Mouse (Mus musculus) CH12.LX (cell line): ENCODE data around the gene Anpep. TPM values are rescaled to one million over a fixed set of nuclear protein-coding genes. Genes with fewer than 3 reads are reported as not detected.
"Not testable (repeated sequence)": the region's sequence is repeated elsewhere in the genome, so short reads cannot be mapped to it uniquely, and the experiment has no call there.

Experiments used
- DNase-seq: peaks from one replicate; pipeline ENCODE4 v3.0.0-alpha.2; 2013; ENCODE audit errors: extremely low read depth
- H3K27ac ChIP-seq: 2 replicates; pipeline ENCODE4 v1.5.1; 2012; ENCODE audit warnings: low read depth, mild to moderate bottlenecking, control low read depth, moderate library complexity; ENCODE audit not compliant: insufficient read depth
- H3K27me3 ChIP-seq: replicated peaks from 2 replicates; pipeline ENCODE3; 2012; ENCODE audit warnings: inconsistent platforms
- H3K36me3 ChIP-seq, 2 experiments: replicated peaks in 1 of 2; 2 replicates each; pipeline versions ENCODE3 to v1.6.1; 2012; ENCODE audit warnings: inconsistent platforms in 1 of 2, low read length in 1 of 2, mild to moderate bottlenecking in 1 of 2, mixed read lengths in 1 of 2, moderate library complexity in 1 of 2; ENCODE audit not compliant: control insufficient read depth in 1 of 2, insufficient read depth in 1 of 2
- H3K4me1 ChIP-seq, 2 experiments: 2 replicates each; pipeline ENCODE4 v1.6.1; 2012; ENCODE audit warnings: inconsistent platforms in 1 of 2, moderate library complexity in 1 of 2; ENCODE audit not compliant: insufficient read depth in 2 of 2, control insufficient read depth in 1 of 2
- H3K4me2 ChIP-seq: 2 replicates; pipeline ENCODE4 v1.6.1; 2012; ENCODE audit warnings: low read depth, mild to moderate bottlenecking, control low read depth; ENCODE audit not compliant: poor library complexity, insufficient read depth, severe bottlenecking
- H3K4me3 ChIP-seq, 3 experiments: fragments of 150-350 bp in 1 of 3; sonication (generic) in 1 of 3; replicated peaks in 1 of 3; 2 replicates each; pipeline versions ENCODE3 to v1.5.1; 2011 to 2012; ENCODE audit warnings: low read depth in 2 of 3, low read length in 2 of 3, mild to moderate bottlenecking in 2 of 3, moderate library complexity in 2 of 3, control low read depth in 1 of 3, improper control_type of control experiment in 1 of 3, inconsistent platforms in 1 of 3, mixed read lengths in 1 of 3; ENCODE audit not compliant: poor library complexity in 1 of 3
- H3K79me2 ChIP-seq: replicated peaks from 2 replicates; pipeline ENCODE4 v1.6.1; 2012; ENCODE audit warnings: mild to moderate bottlenecking, moderate library complexity; ENCODE audit not compliant: control insufficient read depth, poor library complexity, insufficient read depth, severe bottlenecking; ENCODE audit errors: extremely low read depth
- H3K9ac ChIP-seq: 2 replicates; pipeline ENCODE4 v1.6.1; 2012; ENCODE audit warnings: low read depth, mild to moderate bottlenecking, control low read depth, moderate library complexity; ENCODE audit not compliant: insufficient read depth
- H3K9me3 ChIP-seq: replicated peaks from 2 replicates; pipeline ENCODE3; 2012; ENCODE audit warnings: low read length, inconsistent platforms, mixed read lengths
- CTCF ChIP-seq, 2 experiments: IDR thresholded peaks in 1 of 2; conservative IDR thresholded peaks in 1 of 2; 2 replicates each; pipeline ENCODE4 v1.5.1; 2011 to 2012; ENCODE audit warnings: low read depth in 2 of 2, low read length in 2 of 2, improper control_type of control experiment in 1 of 2, inconsistent platforms in 1 of 2, mild to moderate bottlenecking in 1 of 2, moderate library complexity in 1 of 2
- ETS1 ChIP-seq: conservative IDR thresholded peaks from 2 replicates; pipeline ENCODE4 v1.6.1; 2012; ENCODE audit warnings: low read depth, mild to moderate bottlenecking, inconsistent platforms, low read length, improper control_type of control experiment, moderate library complexity
- KAT2A ChIP-seq: IDR thresholded peaks from 2 replicates; pipeline ENCODE4 v1.6.1; 2012; ENCODE audit warnings: low read length, improper control_type of control experiment, inconsistent platforms; ENCODE audit not compliant: insufficient replicate concordance
- NRF1 ChIP-seq: IDR thresholded peaks from 2 replicates; pipeline ENCODE4 v1.6.1; 2014; ENCODE audit warnings: low read depth, mild to moderate bottlenecking, inconsistent platforms, low read length, improper control_type of control experiment, moderate library complexity
- PAX5 ChIP-seq: IDR thresholded peaks from 2 replicates; pipeline ENCODE4 v1.6.1; 2012; ENCODE audit warnings: low read length, inconsistent platforms, mixed read lengths
- TBP ChIP-seq: conservative IDR thresholded peaks from 2 replicates; pipeline ENCODE4 v1.6.1; 2011; ENCODE audit warnings: low read depth, low read length, improper control_type of control experiment
- USF2 ChIP-seq: conservative IDR thresholded peaks from 2 replicates; pipeline ENCODE4 v1.6.1; 2011; ENCODE audit warnings: low read depth, low read length, improper control_type of control experiment
- ZKSCAN1 ChIP-seq: IDR thresholded peaks from 2 replicates; pipeline ENCODE4 v1.6.1; 2012; ENCODE audit warnings: low read depth, inconsistent platforms, low read length, improper control_type of control experiment, borderline replicate concordance
- ZNF384 ChIP-seq: IDR thresholded peaks from 2 replicates; pipeline ENCODE4 v1.6.1; 2012; ENCODE audit warnings: low read depth, low read length, improper control_type of control experiment, inconsistent platforms
- dilution Hi-C: fragments of 300-500 bp; cut with MboI; formaldehyde crosslinking; loops from 2 replicates; pipeline ENCODE4 v1.14.3; 2020; ENCODE audit warnings: low sequenced_read_pairs; ENCODE audit not compliant: extremely low pct_unique_long_range_greater_than_20kb, extremely low pct_ligation_motif_present
- in situ Hi-C: fragments of 300-500 bp; cut with MboI; formaldehyde crosslinking; loops from 3 replicates; pipeline ENCODE4 v1.14.3; 2019; ENCODE audit warnings: low sequenced_read_pairs, low pct_ligation_motif_present, low pct_unique_long_range_greater_than_20kb, mixed read lengths
- polyA plus RNA-seq: library from polyadenylated mRNA; unstranded; fragments of >175 nt; gene quantifications from 2 replicates; pipeline ENCODE4 v1.2.1, GENCODE M21; 2012; ENCODE audit warnings: low read depth; ENCODE audit not compliant: insufficient read length
- total RNA-seq, 2 experiments: library from RNA; depleted of rRNA; stranded (reverse); fragments of 300-350 nt in 1 of 2; fragments of >200 nt in 1 of 2; gene quantifications; 2 replicates each; pipeline ENCODE4 v1.2.3; 2012 to 2014

Anpep gene
- total and polyA plus RNA-seq, 3 experiments: 0.25 to 0.60 TPM; not detected in 1

GRCm38 (mm10) chr7:79798606-79799005 is 62.3 kb downstream of the Anpep start:
- Histone ChIP-seq H3K4me1 (peaks cover 5 to 8% of the 10 kb centered on the region in 2 experiments; a peak in 3 of 4 replicates), H3K79me2 (no peaks in the 10 kb centered on the region), H3K9me3 (no peaks in the 10 kb centered on the region), H3K4me2 (no peak overlapping the region), H3K27ac (no peak overlapping the region), H3K27me3 (peaks cover 6% of the 10 kb centered on the region), H3K4me3 (no peak overlapping the region), H3K9ac (no peak overlapping the region), H3K36me3 (no peaks in the 10 kb centered on the region)
- dilution Hi-C loops (no loop called here), in situ Hi-C loops (loop anchor here (5.0 kb wide), 1 partner anchor 119 kb away; no protein-coding TSS in a partner anchor)
- DNase-seq: no peak
- TF ChIP-seq USF2 (no peak), KAT2A (no peak), NRF1 (no peak)

GRCm38 (mm10) chr7:79793688-79794087 is 67.2 kb downstream of the Anpep start, which contains the start of gene Mesp1:
TSS of gene Mesp1 (minus strand) at chr7:79793788.
- dilution Hi-C loops (no loop called here), in situ Hi-C loops (no loop called here)
- Histone ChIP-seq H3K9ac (no peak within 1 kb of the TSS), H3K4me3 (no peak within 1 kb of the TSS), H3K36me3 (no peaks in the 10 kb centered on the region), H3K4me2 (no peak within 1 kb of the TSS), H3K9me3 (no peaks in the 10 kb centered on the region), H3K4me1 (peaks cover 5 to 8% of the 10 kb centered on the region in 2 experiments; a peak in 3 of 4 replicates), H3K79me2 (no peaks in the 10 kb centered on the region), H3K27ac (no peak within 1 kb of the TSS), H3K27me3 (peaks cover 3% of the 10 kb centered on the region)
- TF ChIP-seq ZKSCAN1: no peak
- no peak for TF ChIP-seq PAX5
- no peak for TF ChIP-seq ZNF384
- TF ChIP-seq TBP: no peak
- no peak for DNase-seq

- in situ Hi-C loops: no loop called here
These were observed 68.0 kb downstream of the Anpep start for GRCm38 (mm10) chr7:79792635-79793421.

GRCm38 (mm10) chr7:79789812-79790211 is 71.0 kb downstream of the Anpep start:
- H3K9ac ChIP-seq, H3K27ac ChIP-seq, dilution Hi-C loops, H3K9me3 ChIP-seq, H3K4me1 ChIP-seq, H3K27me3 ChIP-seq, H3K79me2 ChIP-seq, H3K4me2 ChIP-seq, in situ Hi-C loops, DNase-seq, H3K4me3 ChIP-seq, H3K36me3 ChIP-seq: not testable (repeated sequence)

More at GRCm38 (mm10) chr7:79792635-79793421, 68.0 kb downstream of the Anpep start:
- no peak for DNase-seq
- Histone ChIP-seq H3K4me1 (peaks cover 5 to 8% of the 10 kb centered on the region in 2 experiments; a peak in 3 of 4 replicates), H3K4me3 (no peak overlapping the region), H3K36me3 (no peaks in the 10 kb centered on the region), H3K27ac (no peak overlapping the region), H3K27me3 (peaks cover 3% of the 10 kb centered on the region), H3K4me2 (no peak overlapping the region), H3K79me2 (no peaks in the 10 kb centered on the region), H3K9me3 (no peaks in the 10 kb centered on the region), H3K9ac (no peak overlapping the region)
- TF ChIP-seq ETS1 (no peak), CTCF (conservative IDR thresholded peaks at IDR 0.05 in 1 of 2, IDR thresholded peaks at IDR 0.05 in 1 of 2; ENCODE audit: low read depth in 2 of 2, low read length in 2 of 2) (peak in 1 of 2 experiments; percentile 21; a peak in 2 of 4 replicates)
- dilution Hi-C loops: no loop called here
